Mouse (Mus musculus) neutrophil, adult 5-6 weeks (primary cell): ENCODE results near the gene Fam57a. TPM values are rescaled to one million over a fixed set of nuclear protein-coding genes. Genes with fewer than 3 reads are reported as not detected.
A peak's percentile ranks its signal among the peaks of the same experiment; 100 is the strongest.

Source experiments
- ATAC-seq: fragments of 151-379, 151-347 bp; 2 replicates; pipeline ENCODE4 v1.8.0; 2017; ENCODE audit warnings: mild to moderate bottlenecking, moderate TSS enrichment; ENCODE audit not compliant: insufficient number of reproducible peaks, poor library complexity, low FRiP score, severe bottlenecking; ENCODE audit errors: extremely low read depth
- total RNA-seq: library from RNA; stranded (forward); fragments of 200-1000 nt; gene quantifications from 2 replicates; pipeline ENCODE4 v1.2.3, GENCODE M21; 2017

Fam57a gene
- total RNA-seq, result 1.2 and 1.4 TPM in 2 replicates

DNA sequence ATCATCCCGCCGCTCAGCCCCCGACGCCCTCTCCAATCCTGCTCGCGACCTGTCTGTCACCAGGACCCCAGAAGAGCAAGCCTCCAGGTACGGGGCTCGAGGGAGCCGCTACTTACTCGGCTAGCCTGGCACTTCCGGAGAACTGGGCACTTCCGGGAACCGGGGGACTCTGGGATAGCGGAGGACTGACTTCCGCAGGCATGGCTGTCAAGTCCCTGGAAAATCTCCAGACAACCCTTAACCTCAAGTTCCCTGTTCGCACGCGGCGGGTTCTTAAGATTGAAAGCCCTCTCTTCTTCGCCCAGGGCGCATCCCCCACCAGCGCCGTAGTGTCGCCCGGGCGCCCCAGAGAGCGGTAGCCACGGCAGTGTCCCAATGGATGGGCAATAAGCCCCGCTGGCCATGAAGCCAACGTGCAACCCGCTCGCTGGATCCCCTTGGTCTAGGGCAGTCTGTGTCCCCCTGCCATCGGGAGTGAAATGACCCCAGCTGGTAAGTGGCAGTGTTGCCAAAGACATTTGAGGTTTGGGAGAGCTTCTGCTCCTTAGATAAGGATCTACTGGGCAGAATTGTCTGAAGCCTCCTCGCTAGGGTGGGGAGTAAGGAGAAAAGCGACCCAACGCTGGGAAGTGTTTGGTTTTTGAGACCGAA is at the start of gene Fam57a, which contains the start of gene Vps53:
TSS of gene Fam57a (plus strand) at position 177 of the 651 bp plus-strand sequence.
TSS of gene Vps53 (minus strand) at position 153 of the 651 bp plus-strand sequence.
- ATAC-seq, result peak; percentile 65

GRCm38 (mm10) chr11:76130859-76131258 is 48.6 kb upstream of the Fam57a start:
- no peak for ATAC-seq

GRCm38 (mm10) chr11:76135641-76136437 is 43.6 kb upstream of the Fam57a start:
- no peak for ATAC-seq

GRCm38 (mm10) chr11:76137996-76138395 is 41.5 kb upstream of the Fam57a start:
- no peak for ATAC-seq

- ATAC-seq, result no peak
Measured at GRCm38 (mm10) chr11:76144386-76144785, 35.1 kb upstream of the Fam57a start.

GRCm38 (mm10) chr11:76145169-76145568 is 34.3 kb upstream of the Fam57a start:
- ATAC-seq, result no peak

GRCm38 (mm10) chr11:76146187-76147010 is 33.1 kb upstream of the Fam57a start:
- ATAC-seq, result no peak

DNA sequence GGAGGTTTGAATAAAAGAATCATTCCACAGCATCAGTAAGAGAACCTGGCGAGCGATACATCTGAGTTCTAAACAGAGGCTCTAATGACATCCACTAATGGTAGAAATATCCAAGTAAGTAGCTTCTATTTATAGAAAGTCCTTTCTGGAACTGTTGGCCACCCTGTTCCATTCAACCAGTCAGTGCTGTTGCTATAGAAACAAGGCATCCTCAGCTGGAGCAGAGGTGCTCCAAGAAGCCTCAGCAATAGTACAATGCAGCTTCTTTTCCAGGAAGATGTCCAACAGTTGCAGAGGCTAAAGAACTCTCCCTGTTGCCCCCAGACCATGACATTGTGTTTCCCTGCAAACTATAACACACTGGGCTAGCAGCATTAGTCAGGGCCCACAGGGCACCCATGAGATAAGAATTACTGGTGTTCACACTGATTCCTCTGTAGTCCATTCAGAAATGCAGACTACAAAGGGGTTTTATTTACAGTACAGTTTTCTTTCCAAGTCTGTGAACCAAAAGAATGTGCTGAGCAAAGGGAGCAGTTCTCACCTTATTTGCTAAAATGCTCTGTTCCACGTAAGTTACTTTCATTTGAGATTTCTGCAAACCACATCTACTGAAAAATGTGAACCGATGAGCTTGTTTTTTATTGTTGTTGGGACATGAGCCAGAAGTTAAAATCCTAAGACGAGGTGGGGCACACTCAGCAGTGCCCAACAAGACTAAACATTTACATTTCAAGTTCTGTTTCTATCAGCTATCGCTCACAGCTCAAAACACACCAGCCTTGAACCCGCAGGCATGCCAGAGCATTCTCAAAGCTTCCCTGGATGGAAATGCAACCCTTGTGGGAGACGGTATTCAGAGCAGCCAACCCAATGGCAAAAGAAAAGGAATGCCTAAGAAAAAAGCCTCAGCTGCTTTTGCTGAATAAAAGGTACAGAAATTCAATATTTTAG is 31.1 kb upstream of the Fam57a start:
- no peak for ATAC-seq

GRCm38 (mm10) chr11:76150980-76151379 is 28.5 kb upstream of the Fam57a start:
- ATAC-seq, result no peak

GRCm38 (mm10) chr11:76153236-76153951 is 26.1 kb upstream of the Fam57a start:
- no peak for ATAC-seq

DNA sequence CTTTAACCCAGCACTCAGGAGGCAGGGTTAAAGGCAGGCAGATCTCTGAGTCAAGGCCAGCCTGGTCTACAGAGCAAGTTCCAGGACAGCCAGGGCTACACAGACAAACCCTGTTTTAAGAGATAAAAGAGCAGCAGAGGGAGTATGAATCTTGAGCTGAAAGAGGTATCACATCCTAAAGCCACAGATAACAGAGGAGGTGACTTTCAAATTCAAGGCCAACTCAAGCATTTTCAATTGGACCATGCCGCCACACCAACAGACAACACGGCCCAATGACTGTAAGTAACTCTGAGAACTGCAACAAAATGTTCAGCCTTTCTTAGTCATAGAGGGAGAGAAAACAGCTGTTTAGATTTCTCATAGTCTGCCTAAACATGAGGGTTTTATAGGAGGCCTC is 25.3 kb upstream of the Fam57a start:
- no peak for ATAC-seq

GRCm38 (mm10) chr11:76154861-76155260 is 24.6 kb upstream of the Fam57a start:
- no peak for ATAC-seq

DNA sequence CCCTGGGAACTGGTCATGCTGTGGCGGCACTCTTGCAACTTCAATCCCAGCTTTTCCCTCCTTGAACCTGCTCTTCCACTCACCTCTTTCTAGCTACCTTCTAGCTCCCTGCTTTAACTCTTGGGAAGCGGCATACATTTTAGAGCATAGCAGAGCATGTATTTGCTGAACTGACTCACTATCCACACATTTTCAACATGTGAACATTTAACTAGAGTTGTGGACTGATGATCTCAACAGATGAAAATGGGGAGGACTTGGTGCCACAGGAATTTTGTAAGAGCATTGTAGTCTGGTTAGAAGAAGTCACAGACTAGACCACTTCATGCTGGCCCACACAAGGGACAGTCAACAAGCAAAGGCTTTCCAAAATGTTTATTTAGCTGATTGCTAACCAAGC is 21.1 kb upstream of the Fam57a start:
- ATAC-seq, result no peak

DNA sequence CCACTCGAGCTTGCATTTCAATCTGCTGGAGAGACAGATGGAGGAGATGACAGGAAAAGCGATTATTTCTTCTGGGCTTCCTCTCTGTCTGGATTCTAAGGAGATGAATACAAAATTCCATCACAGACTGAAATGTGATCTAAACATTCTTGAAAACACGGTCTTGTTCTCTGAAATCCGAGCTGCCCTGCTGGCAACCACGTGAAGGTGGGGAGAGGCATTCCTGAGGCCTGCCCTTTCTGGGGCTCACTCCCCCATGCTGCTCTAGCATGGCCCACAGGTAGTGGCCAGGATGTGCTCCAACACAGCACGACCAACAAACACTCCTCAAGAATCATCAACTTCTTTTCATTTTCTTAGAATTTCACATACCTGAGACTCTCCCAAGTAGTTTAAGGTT is 19.2 kb upstream of the Fam57a start:
- no peak for ATAC-seq

DNA sequence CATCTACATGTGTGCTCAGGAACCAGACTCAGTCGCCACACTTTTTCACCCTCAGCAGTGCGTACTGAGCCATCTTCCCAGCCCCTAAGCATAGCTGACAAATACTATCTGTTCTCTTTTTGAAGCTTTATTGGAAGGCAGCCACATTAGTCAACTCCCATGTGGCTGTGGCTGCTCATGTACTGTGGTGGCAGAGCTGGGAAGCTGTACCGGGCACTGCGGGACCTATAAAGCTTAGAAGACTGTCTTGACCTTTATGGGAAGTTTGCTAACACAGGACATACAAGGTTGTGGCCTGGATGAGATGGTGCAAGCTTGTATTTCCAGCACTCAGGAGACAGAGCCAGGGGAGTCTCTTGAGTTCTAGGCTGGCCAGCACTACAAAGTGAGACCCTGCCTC is 12.8 kb upstream of the Fam57a start:
- ATAC-seq, result no peak

DNA sequence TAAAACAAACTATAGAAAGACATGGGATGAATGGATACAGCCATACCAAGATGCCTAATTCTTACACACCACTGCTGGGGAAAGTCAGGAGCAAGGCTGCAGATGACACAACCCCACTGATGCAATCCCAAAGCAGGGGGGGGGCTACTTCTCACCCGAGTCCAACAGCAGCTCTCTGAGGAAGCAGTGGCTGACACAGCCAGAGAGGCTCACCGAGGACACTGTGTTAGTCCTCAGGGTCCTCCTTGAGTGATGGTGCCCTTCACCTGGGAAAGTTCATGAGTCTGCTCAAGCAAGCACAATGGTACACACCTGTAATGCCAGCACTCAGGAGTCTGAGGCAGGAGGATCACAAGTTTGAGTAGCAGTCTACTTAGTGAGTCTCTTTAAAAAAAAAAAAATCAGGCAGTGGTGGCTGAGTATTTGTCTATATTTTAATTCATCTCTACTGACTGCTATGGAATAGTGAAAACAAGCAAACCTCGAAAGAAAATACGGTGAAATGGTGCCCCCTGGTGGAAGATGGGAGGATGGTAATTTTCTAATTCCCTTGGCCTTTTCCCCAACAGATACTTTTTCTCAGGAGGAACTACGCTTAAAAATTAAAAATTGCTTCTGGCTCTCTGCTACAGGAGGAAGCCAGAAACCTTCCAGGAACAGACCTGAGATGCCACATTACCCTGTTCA is 12.2 kb upstream of the Fam57a start:
- ATAC-seq, result peak; percentile 58; the same call in 1 of the 2 replicates

DNA sequence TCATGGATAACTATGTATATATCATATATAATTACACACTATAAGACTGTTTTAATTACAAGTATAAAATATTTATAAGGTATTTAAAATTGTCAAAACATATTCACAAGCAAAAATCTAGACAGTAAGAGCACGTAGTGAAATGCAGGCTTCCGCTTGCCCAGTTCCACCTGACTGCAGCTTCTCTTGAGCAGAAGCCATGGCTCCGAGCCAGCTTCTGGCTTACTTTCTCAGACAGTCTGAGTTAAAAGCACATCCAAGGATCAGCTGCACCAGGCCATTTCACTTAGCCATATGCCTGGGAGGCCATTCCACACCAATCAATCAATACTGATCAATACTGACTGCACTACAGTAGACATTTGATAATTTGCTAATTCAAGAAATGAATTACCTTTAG is 10.5 kb upstream of the Fam57a start:
- ATAC-seq, result no peak
